Mouse (Mus musculus) thymus, adult 18-20 months (tissue): Measurements from ENCODE around the gene Zfp704.
"Not testable (repeated sequence)": the region's sequence is repeated elsewhere in the genome, so short reads cannot be mapped to it uniquely, and the experiment has no call there.

Experiments used
- DNase-seq, 2 experiments: peaks; one replicate each; pipeline ENCODE4 v3.0.0; 2022; ENCODE audit warnings: mixed read lengths in 2 of 2

The Zfp704 gene

GRCm38 (mm10) chr3:9598061-9598460 lies 11.8 kb downstream of the Zfp704 start:
- no peak for DNase-seq

DNA sequence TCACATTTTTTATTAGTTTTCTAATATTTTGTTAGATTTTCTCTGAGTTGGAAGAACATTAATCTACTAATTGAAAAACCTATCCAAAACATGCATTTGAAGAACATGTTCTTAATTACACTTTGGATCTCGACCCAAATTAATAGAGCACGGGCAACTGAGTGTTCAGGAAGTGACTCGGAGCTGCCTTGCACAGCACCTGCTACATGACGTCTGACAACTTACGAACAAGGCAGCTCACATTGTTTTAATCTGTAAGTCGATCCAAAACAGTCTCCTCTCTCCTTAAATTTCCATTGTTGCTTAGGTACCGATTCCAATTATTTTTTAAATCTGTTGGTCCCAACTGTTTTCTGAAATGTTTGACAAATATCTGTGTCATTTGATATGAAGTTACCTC lies 15.4 kb downstream of the Zfp704 start:
- no peak for DNase-seq

DNA sequence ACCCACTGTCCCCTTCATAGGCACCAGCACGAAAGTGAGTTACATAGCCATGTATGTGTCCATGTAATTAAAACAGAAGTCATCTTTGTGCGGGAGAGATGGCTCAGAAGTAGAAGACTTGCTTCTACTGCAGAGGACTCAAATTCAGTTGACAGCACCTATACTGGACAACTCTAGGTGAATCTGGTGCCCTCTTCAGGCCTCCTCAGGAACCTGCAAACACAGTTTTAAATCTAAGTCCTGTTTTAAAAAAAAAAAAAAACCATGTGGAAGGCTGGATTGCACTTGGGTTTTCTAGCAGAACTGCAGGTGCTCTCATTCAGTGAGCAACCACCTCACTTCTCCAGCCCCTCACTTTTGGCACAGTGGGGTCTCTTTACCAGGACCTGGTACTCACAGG lies 16.1 kb downstream of the Zfp704 start:
- no peak for DNase-seq

GRCm38 (mm10) chr3:9591416-9592110 lies 18.3 kb downstream of the Zfp704 start:
- no peak for DNase-seq

GRCm38 (mm10) chr3:9588635-9589034 lies 21.2 kb downstream of the Zfp704 start:
- no peak for DNase-seq

- DNase-seq: no peak
Measured at GRCm38 (mm10) chr3:9587304-9587703, 22.6 kb downstream of the Zfp704 start.

GRCm38 (mm10) chr3:9583516-9583915 lies 26.4 kb downstream of the Zfp704 start:
- DNase-seq: no peak

DNA sequence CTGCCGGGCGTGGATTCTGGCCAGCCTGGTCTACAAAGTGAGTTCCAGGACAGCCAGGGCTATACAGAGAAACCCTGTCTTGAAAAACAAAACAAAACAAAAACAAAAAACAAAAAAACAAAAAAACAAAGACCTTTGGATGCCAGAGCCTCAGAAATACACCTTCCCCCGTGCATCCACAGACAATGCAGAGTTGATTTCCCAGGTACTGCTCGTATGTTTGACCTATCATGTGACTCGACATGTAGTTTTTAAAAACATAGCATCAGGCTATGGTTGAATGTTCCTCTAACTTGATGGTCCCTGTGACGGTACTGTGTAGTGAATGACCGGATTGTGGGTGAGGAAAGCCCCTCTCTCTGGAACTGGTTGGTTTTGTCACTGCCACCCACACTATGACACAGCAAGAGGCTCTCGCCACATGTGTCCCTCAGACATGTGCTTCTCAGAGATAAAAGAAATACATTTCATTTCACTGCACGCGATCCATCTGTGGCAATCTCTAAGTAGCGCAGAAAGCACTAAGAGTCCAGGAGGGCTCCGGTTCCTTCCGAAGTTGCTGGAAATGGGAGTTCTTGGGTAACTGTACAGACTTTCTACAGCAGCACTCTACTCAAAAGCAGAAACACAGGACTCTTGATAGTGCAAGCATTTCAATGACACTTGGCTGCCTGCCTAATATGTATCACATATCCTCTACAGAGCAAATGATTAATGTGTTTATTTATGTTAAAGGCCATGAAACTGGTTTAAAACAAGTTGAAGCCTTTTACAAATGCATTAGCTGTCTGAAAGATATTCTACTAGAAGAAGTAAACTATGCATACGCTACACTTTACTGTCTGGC lies 28.7 kb downstream of the Zfp704 start:
- DNase-seq: no peak

GRCm38 (mm10) chr3:9580102-9580501 lies 29.8 kb downstream of the Zfp704 start:
- no peak for DNase-seq

DNA sequence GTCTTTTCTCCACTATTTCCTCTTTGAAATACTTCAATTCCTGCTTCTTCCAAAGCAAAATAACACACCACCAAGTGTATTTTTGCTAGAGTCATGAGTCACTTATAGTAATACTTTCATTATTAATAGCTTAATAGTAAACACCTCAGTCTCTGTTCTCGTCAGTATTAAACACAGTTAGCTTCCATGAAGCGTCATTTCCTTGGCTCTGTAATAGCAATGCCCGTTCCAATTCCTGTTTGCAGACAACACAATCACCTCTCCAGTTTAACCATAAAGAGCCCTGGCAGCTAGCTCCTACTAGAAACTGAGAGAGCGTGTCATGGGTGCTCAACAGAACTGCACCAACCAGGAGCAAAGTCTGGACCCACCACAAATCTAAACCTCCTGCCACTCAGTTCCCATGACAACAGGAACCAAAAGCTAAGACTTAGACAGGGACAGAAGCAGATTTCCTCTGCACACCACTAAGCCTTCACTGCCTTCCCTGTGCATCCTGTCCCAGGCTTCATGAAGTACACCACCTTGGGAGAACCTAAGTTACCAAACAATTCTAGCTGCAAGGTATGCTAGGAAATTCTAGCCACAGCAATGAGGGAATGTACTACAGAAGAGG lies 30.7 kb downstream of the Zfp704 start:
- DNase-seq: no peak

DNA sequence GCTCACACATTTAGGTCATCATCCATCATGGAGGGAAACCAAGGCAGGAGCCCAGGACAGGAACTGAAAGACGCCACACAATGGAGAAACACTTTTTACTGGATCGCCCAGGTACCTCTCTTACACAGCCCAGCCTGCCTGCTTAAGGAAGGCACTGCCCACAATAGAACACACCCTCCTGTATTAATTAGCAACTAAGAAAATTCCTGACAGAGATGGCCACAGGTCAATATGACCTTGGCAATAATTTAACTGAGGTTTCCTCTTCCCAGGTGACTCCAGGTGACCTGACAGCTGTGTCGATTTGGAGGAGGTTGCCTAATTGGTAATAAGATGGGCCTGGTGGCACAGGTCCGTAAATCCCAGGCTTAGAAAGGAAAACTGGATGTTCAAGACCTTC lies 33.0 kb downstream of the Zfp704 start:
- no peak for DNase-seq

- no peak for DNase-seq
Measured at GRCm38 (mm10) chr3:9574305-9574704, 35.6 kb downstream of the Zfp704 start.

- no peak for DNase-seq
Measured at GRCm38 (mm10) chr3:9573581-9573980, 36.3 kb downstream of the Zfp704 start.

DNA sequence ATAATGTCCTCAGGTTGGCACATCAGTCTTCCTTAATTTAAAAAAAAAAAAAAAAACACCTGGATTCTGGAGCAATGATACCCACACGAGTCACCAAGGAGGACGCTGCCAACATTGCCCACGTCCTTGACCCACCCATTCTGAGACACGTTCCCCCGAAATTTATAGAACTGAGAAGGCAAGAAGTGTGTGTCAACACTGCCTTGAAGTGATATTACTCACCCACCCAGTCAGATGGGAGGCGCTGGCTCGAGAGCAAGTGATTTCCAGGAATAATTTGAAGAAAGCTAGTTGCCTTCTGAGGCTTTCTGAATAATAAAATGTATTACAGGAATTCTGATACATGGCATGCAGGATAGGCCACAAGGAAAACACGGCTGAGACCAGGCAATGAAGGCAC lies 37.6 kb downstream of the Zfp704 start:
- no peak for DNase-seq

DNA sequence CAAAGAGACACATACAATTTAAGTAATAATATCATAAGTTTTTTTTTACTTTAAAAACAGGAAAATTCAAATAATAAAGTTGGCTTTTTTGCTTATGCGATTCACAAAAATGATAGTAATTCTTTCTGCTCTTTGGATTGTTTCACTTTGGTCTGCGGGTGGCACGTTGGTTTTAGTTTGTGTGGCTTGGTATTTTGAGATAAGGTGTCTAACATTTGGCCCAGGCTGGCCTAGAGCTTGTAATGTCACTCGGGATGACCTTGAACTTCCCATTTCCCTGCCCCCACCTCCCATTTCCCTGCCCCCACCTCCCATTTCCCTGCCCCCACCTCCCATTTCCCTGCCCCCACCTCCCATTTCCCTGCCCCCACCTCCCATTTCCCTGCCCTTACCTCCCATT lies 39.1 kb downstream of the Zfp704 start:
- no peak for DNase-seq

DNA sequence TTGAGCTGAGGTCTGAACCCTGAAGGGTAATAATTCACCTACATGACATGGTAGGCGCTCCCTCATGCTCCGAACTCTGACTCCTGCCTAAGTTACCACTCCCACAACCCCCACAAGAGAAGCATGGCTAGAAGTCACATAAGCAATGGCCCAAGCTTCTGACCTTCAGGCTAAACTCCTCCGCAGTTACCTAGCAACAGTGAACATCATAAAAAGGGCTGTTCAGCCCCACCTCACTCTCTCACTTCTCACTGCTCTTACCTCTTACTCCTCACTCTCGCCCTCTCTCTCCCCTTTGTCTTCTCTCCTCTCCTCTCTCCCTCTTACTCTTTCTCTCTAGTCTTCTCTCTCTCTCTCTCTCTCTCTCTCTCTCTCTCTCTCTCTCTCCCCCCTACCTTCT lies 40.2 kb downstream of the Zfp704 start:
- DNase-seq: not testable (repeated sequence)

DNA sequence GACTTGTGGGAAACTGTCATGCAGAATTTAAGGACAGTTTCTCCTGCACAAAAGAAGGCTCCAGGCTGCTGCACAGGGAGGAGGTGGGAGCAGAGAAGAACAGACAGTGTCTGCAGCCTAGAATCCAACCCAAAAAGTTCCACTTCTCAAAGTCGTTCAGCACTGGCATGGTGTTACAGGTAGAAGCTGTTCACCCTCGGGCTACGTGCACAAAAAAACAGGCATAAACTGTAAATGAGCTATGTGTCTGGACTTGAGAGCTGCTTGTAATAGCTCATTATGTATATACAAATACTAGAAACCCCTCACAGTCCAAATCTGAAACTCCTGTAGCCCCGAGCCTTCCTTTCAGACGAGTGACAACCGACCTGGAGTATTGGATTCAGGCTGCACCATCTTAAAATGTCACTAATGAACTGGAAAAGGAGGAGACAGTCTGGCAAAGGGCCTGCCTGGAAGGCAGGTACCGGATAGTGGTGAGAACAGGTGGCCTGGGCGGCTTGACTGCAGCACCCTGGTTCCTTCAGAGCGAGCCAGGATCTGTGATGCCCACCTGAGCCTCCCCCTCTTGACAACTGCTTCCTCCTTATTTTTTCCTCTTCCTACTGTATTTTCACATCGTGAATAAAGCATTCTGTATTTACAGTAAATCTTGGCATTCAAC lies 41.2 kb downstream of the Zfp704 start:
- DNase-seq: no peak

DNA sequence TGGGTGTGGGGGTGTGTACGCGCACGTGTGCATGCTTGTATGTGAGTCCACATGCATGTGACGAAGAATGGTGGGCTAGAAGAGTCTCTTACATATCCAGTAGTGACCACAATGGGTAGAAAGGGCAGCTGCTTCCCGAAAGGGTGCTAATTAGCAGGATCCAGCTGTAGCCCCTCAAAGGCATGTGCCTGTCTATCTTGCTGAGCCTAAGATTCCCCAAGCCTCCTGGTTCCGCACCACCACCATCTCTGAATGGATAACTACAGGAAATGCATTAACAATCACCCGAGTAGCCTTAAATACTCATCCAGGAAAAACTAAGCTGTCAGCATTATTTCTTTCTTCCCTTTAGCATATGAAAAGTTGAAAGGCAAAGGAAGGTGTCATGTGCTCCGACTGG lies 41.9 kb downstream of the Zfp704 start:
- no peak for DNase-seq

- no peak for DNase-seq
Measured at GRCm38 (mm10) chr3:9566831-9567230, 43.1 kb downstream of the Zfp704 start.

DNA sequence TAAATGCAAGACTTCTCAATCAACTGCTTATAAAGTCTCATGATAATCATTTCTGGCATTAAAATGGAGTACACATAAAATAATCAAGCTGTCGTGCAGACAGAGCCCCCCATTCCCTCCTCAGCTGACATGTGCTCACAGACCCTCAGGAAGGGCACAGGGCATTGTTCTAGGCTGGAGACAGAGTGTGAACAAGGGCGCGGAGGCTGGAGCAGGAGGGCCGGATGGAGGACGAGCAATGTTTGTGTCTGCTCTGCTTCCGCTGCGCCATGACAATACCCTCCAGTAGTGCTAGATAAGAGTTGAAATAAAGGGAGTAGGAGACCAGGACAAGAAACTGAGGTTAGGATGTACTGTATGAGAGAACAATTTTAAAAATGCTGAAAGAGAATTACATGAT lies 46.3 kb downstream of the Zfp704 start:
- DNase-seq: no peak

- DNase-seq: no peak
Measured at GRCm38 (mm10) chr3:9562649-9563328, 47.1 kb downstream of the Zfp704 start.

GRCm38 (mm10) chr3:9557778-9558560 lies 51.9 kb downstream of the Zfp704 start:
- DNase-seq: no peak
